Mouse (Mus musculus) C2C12 (cell line): ENCODE results near the gene Thrb.

Experiments used
- CEBPB ChIP-seq: IDR thresholded peaks from one replicate; pipeline ENCODE4 v1.6.1; 2011; ENCODE audit warnings: low read depth, mild to moderate bottlenecking, control low read depth, moderate library complexity
- CTCF ChIP-seq: IDR thresholded peaks from one replicate; pipeline ENCODE4 v1.5.1; 2011; ENCODE audit not compliant: control insufficient read depth, insufficient read depth, insufficient read length

GRCm38 (mm10) chr14:17894791-17895190 lies 234.7 kb downstream of the Thrb start:
- TF ChIP-seq CTCF (no peak), CEBPB (no peak)
